Mouse (Mus musculus): Measurements from ENCODE around the gene Alk.

GRCm38 (mm10) chr17:71941436-71941835 lies 663.0 kb downstream of the Alk start:
- no peak for TF ChIP-seq CTCF (IDR thresholded peaks at IDR 0.05; ENCODE audit: insufficient read depth, low read depth, low read length)
- TF ChIP-seq POLR2A (IDR thresholded peaks at IDR 0.05; ENCODE audit: insufficient read depth, low read depth, low read length): no peak
